Mouse (Mus musculus) liver, embryonic 12.5 days (tissue): Measurements from ENCODE around the gene Gm38119. TPM values are rescaled to one million over a fixed set of nuclear protein-coding genes. Genes with fewer than 3 reads are reported as not detected.

Experiments used
- polyA plus RNA-seq: library from polyadenylated mRNA; unstranded; fragments of >200 nt; fragmentation: Nextera tagmentation; extraction: Ambion mirVana; gene quantifications from 2 replicates; pipeline ENCODE4 v1.2.1, GENCODE M21; 2016

Gm38119 gene
- polyA plus RNA-seq, 1 experiment from 2014 or later, result not detected

Other genes with a start within 250 kb of the Gm38119 start
- gene Sprr4, start 238.6 kb downstream of the Gm38119 start, polyA plus RNA-seq, result not detected in 2 replicates
- gene 2310046K23Rik, start 204.6 kb downstream of the Gm38119 start, polyA plus RNA-seq, result not detected in 2 replicates
- gene Ivl, start 165.4 kb downstream of the Gm38119 start, polyA plus RNA-seq, result 0.12 TPM in 1 of 2 replicates, not detected in the other
- not detected in 2 replicates for gene Smcp, start 150.1 kb downstream of the Gm38119 start, polyA plus RNA-seq
- not detected in 2 replicates for gene 2210017I01Rik, start 131.6 kb downstream of the Gm38119 start, polyA plus RNA-seq
- not detected in 2 replicates for gene Lce6a, start 117.4 kb downstream of the Gm38119 start, polyA plus RNA-seq
- not detected in 2 replicates for gene Lce1a1, start 90.8 kb downstream of the Gm38119 start, polyA plus RNA-seq
- gene Lce1b, start 82.2 kb downstream of the Gm38119 start, polyA plus RNA-seq, result not detected in 2 replicates
- gene Lce1a2, start 68.8 kb downstream of the Gm38119 start, polyA plus RNA-seq, result not detected in 2 replicates
- not detected in 2 replicates for gene Lce1c, start 59.8 kb downstream of the Gm38119 start, polyA plus RNA-seq
- not detected in 2 replicates for gene Lce1d, start 51.9 kb downstream of the Gm38119 start, polyA plus RNA-seq
- gene Lce1e, start 30.0 kb downstream of the Gm38119 start, polyA plus RNA-seq, result not detected in 2 replicates
- gene Lce1f, start 18.7 kb downstream of the Gm38119 start, polyA plus RNA-seq, result not detected in 2 replicates
- not detected in 2 replicates for gene Lce1g, start 13.2 kb upstream of the Gm38119 start, polyA plus RNA-seq
- not detected in 2 replicates for gene Lce1h, start 26.0 kb upstream of the Gm38119 start, polyA plus RNA-seq
- not detected in 2 replicates for gene Lce1i, start 39.8 kb upstream of the Gm38119 start, polyA plus RNA-seq
- not detected in 2 replicates for gene Lce1j, start 51.4 kb upstream of the Gm38119 start, polyA plus RNA-seq
- not detected in 2 replicates for gene Lce1k, start 68.8 kb upstream of the Gm38119 start, polyA plus RNA-seq
- not detected in 2 replicates for gene Kprp, start 88.2 kb upstream of the Gm38119 start, polyA plus RNA-seq
- gene Lce1l, start 112.2 kb upstream of the Gm38119 start, polyA plus RNA-seq, result not detected in 2 replicates
- gene 2310050C09Rik, start 131.1 kb upstream of the Gm38119 start, polyA plus RNA-seq, result not detected in 2 replicates
- not detected in 2 replicates for gene Lce3a, start 187.1 kb upstream of the Gm38119 start, polyA plus RNA-seq
- gene Lce3b, start 193.9 kb upstream of the Gm38119 start, polyA plus RNA-seq, result not detected in 2 replicates
- gene Lce3c, start 205.4 kb upstream of the Gm38119 start, polyA plus RNA-seq, result not detected in 2 replicates
- not detected in 2 replicates for gene Lce3d, start 218.3 kb upstream of the Gm38119 start, polyA plus RNA-seq
- not detected in 2 replicates for gene Lce3e, start 228.0 kb upstream of the Gm38119 start, polyA plus RNA-seq